Mouse (Mus musculus) C2C12 (cell line): ENCODE results near the gene Dlgap1. TPM values are rescaled to one million over a fixed set of nuclear protein-coding genes. Genes with fewer than 3 reads are reported as not detected.

Experiments
- H3K27me3 ChIP-seq: one replicate; pipeline ENCODE4 v1.6.1; 2011; ENCODE audit not compliant: control insufficient read depth, insufficient read depth, insufficient read length
- H3K36me3 ChIP-seq: one replicate; pipeline ENCODE4 v1.6.1; 2011; ENCODE audit not compliant: control insufficient read depth, insufficient read depth
- H3K4me3 ChIP-seq: one replicate; pipeline ENCODE4 v1.5.1; 2011; ENCODE audit warnings: mild to moderate bottlenecking, control low read depth; ENCODE audit not compliant: poor library complexity, insufficient read depth, severe bottlenecking
- H3K79me2 ChIP-seq: one replicate; pipeline ENCODE4 v1.6.1; 2011; ENCODE audit not compliant: control insufficient read depth, insufficient read depth
- H3K79me3 ChIP-seq: one replicate; pipeline ENCODE4 v1.6.1; 2011; ENCODE audit warnings: low read depth, control low read depth
- H3ac ChIP-seq: one replicate; pipeline ENCODE3; 2011; ENCODE audit warnings: low read depth; ENCODE audit not compliant: control insufficient read depth, insufficient read length
- CEBPB ChIP-seq: IDR thresholded peaks from one replicate; pipeline ENCODE4 v1.6.1; 2011; ENCODE audit warnings: low read depth, mild to moderate bottlenecking, control low read depth, moderate library complexity
- CTCF ChIP-seq: IDR thresholded peaks from one replicate; pipeline ENCODE4 v1.5.1; 2011; ENCODE audit not compliant: control insufficient read depth, insufficient read depth, insufficient read length
- FOSL1 ChIP-seq: IDR thresholded peaks from one replicate; pipeline ENCODE4 v1.8.0; 2011; ENCODE audit warnings: mild to moderate bottlenecking, low read length; ENCODE audit not compliant: poor library complexity, insufficient read depth, severe bottlenecking
- MAX ChIP-seq: IDR thresholded peaks from one replicate; pipeline ENCODE4 v1.6.1; 2011; ENCODE audit warnings: mild to moderate bottlenecking, control low read depth
- MYOD1 ChIP-seq: IDR thresholded peaks from one replicate; pipeline ENCODE4 v1.6.1; 2011; ENCODE audit warnings: low read depth; ENCODE audit not compliant: control insufficient read depth, insufficient read length
- MYOG ChIP-seq: IDR thresholded peaks from one replicate; pipeline ENCODE4 v1.6.1; 2011; ENCODE audit not compliant: control insufficient read depth, insufficient read length; ENCODE audit errors: extremely low read depth
- USF1 ChIP-seq: IDR thresholded peaks from one replicate; pipeline ENCODE4 v1.6.1; 2011; ENCODE audit warnings: low read depth, mild to moderate bottlenecking, control low read depth, moderate library complexity
- polyA plus RNA-seq: library from polyadenylated mRNA; unstranded; fragments of >200 nt; fragmentation: generic; extraction: Trizol; gene quantifications from one replicate; pipeline ENCODE4 v1.2.1, GENCODE M21; 2012; ENCODE audit warnings: missing spikeins

The Dlgap1 gene
- polyA plus RNA-seq, 1 experiment = 0.22 TPM

DNA sequence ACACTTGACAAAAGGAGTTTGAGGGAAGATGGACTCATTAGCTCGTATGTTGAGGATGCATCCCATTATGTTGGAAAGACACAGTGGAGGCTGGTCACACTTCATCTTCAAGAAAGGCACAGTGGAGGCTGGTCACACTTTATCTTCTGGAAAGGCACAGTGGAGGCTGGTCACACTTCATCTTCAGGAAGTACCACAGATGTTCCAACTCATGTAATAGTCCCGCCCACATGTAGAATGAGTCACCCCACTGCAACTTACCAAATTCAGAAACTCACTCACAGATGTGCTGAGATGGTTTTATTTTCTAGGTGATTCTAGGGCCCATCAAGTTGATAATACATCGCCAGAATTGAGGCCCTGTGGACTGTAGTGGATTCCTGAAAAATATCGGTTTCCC lies 119.3 kb downstream of the Dlgap1 start:
- no peak for TF ChIP-seq CTCF
- TF ChIP-seq FOSL1 = no peak
- TF ChIP-seq CEBPB = no peak
- no peak for TF ChIP-seq MAX
- no peak for TF ChIP-seq MYOD1
- TF ChIP-seq USF1 = no peak
- no peak for TF ChIP-seq MYOG
- no peaks in the 10 kb centered on the region for H3K27me3 ChIP-seq
- no peak overlapping the region for H3K4me3 ChIP-seq
- no peaks in the 10 kb centered on the region for H3K79me2 ChIP-seq
- H3ac ChIP-seq = no peak overlapping the region
- H3K36me3 ChIP-seq = no peaks in the 10 kb centered on the region
- H3K79me3 ChIP-seq = no peaks in the 10 kb centered on the region

DNA sequence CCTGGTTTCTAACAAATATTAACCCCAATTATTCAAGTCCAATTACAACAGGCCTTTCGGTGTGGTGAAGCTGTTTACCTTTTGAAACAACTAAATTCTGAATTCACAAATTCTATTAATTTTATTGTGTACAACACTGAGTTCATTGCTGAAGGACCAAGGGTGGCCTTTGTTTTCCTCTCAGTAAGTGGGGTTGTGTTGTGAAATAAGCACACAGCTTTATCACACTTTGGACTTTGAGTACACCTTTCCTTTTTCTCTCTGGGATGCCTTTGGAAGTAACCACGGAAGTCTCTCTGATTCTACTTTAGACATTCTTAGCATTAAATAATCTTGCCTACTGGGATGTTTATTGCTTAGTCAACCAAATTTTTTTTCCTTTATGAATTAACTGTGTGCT lies 121.9 kb downstream of the Dlgap1 start:
- H3K79me3 ChIP-seq = no peaks in the 10 kb centered on the region
- H3K4me3 ChIP-seq = no peak overlapping the region
- H3ac ChIP-seq = no peak overlapping the region
- no peaks in the 10 kb centered on the region for H3K36me3 ChIP-seq
- no peaks in the 10 kb centered on the region for H3K79me2 ChIP-seq
- H3K27me3 ChIP-seq = no peaks in the 10 kb centered on the region
- TF ChIP-seq CTCF (no peak), MYOD1 (no peak), CEBPB (no peak), USF1 (no peak), MAX (no peak)

DNA sequence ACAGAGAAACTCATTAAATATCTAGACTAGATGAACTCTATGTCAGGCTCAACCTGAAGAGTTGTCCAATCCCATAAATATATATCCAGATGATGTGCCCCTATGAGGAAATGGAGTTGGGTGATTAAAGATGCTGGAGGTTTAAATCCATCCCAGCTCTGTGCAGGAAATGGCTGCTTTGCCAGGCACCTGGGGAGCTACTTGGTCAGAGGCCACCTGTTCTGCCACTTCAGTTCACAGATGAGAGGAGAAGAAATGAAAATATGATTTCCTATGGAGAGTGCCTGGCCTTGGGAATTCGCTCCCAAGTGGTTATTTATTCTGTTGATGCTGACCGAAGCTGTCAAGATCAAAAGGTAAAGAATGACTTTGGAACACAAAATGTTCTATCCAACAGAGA lies 160.3 kb downstream of the Dlgap1 start:
- H3K4me3 ChIP-seq = no peak overlapping the region
- TF ChIP-seq FOSL1 = no peak
- TF ChIP-seq CEBPB = no peak
- TF ChIP-seq MYOD1 = no peak
- TF ChIP-seq USF1 = no peak
- no peak for TF ChIP-seq MAX
- TF ChIP-seq MYOG = no peak
- TF ChIP-seq CTCF = no peak
- no peaks in the 10 kb centered on the region for H3K27me3 ChIP-seq
- no peaks in the 10 kb centered on the region for H3K36me3 ChIP-seq
- no peak overlapping the region for H3ac ChIP-seq
- H3K79me2 ChIP-seq = no peaks in the 10 kb centered on the region
- no peaks in the 10 kb centered on the region for H3K79me3 ChIP-seq

DNA sequence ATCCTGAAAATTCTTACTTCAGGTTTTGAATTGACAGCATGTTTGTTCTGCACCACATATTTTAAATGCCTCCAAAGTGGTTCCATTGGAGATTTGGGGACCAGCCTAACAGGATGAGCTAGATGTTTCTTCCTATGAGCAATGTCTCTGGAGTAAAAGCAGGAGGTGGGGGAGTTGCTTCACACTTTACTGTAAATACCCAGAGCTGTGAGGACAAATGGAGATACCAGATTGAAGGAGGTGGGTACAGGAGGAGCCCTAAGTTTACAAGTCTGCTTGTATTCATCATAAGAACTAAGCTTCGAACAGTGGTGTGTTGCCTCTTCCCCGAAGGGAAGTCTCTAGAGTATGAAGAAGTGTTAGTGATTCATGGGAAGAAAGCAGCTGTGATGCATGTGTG lies 201.0 kb downstream of the Dlgap1 start:
- Histone ChIP-seq H3K4me3 (no peak overlapping the region), H3K79me3 (no peaks in the 10 kb centered on the region), H3ac (no peak overlapping the region), H3K27me3 (no peaks in the 10 kb centered on the region), H3K36me3 (no peaks in the 10 kb centered on the region), H3K79me2 (no peaks in the 10 kb centered on the region)
- TF ChIP-seq MAX (no peak), USF1 (no peak), CEBPB (no peak), MYOG (no peak), MYOD1 (no peak), CTCF (no peak), FOSL1 (no peak)

DNA sequence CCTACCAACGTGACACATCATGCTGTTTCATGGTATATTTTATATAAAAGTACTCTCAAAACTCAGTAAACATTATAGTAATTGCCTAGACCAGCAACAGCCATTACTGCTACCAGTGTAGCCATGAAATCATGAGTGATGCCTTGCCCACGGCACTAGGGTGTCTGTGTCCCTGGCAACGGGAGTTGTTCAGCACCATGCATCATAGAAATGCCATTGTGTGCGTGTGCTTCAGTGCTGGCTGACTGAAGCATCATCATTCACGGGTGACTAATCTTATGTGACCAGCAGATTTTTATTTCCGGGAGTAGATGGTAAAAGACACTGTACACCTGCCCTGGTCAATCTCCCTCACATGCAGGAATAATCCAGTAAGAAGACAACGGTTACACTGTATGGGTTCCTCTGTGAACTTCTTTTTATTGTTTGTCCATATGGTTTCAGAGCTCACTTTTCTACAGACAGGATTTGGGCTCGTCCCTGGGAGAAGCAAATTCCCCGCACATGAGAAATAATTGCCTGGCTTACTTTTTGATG lies 203.7 kb downstream of the Dlgap1 start:
- H3ac ChIP-seq = no peak overlapping the region
- H3K79me3 ChIP-seq = no peaks in the 10 kb centered on the region
- H3K4me3 ChIP-seq = no peak overlapping the region
- TF ChIP-seq MYOD1 = peak; percentile 94
- TF ChIP-seq USF1 = no peak
- H3K79me2 ChIP-seq = no peaks in the 10 kb centered on the region
- no peaks in the 10 kb centered on the region for H3K27me3 ChIP-seq
- H3K36me3 ChIP-seq = no peaks in the 10 kb centered on the region

DNA sequence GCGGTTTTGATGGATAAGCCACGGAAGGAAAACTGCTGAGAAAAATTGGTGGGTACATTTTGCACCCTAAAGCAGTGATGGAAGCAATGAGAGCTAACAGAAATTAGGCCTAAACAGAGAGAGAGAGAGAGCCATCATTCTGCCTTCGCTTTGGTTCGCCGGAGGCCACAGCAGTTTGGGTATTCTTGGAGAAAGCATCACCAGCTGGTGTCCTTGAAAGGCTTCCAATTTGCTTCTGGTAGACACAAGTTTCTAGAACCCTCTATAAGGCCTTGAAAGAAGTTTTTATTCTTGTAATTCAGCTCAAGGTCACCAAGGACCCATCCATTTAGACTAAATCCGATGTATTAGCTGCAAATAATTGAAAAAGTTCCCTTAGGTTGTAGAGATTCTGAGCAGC lies 205.0 kb downstream of the Dlgap1 start:
- H3K79me3 ChIP-seq = no peaks in the 10 kb centered on the region
- H3K36me3 ChIP-seq = no peaks in the 10 kb centered on the region
- no peaks in the 10 kb centered on the region for H3K79me2 ChIP-seq
- H3ac ChIP-seq = no peak overlapping the region
- TF ChIP-seq CEBPB (no peak), USF1 (no peak), MYOG (no peak), MYOD1 (no peak), FOSL1 (no peak), MAX (no peak), CTCF (no peak)
- no peaks in the 10 kb centered on the region for H3K27me3 ChIP-seq
- H3K4me3 ChIP-seq = no peak overlapping the region
